Mouse (Mus musculus): ENCODE results near the gene Dnal1.
A peak's percentile ranks its signal among the peaks of the same experiment; 100 is the strongest.

Gene Dnal1

GRCm38 (mm10) chr12:84126899-84127298, 12.7 kb downstream of the Dnal1 start:
- no peak for DNase-seq (ENCODE audit: low read depth, low spot score)

GRCm38 (mm10) chr12:84128576-84128975, 14.4 kb downstream of the Dnal1 start:
- DNase-seq (ENCODE audit: low read depth, low spot score), result no peak

- no peak for DNase-seq (ENCODE audit: low read depth, low spot score)
Observed at GRCm38 (mm10) chr12:84129931-84130330, 15.8 kb downstream of the Dnal1 start.

- DNase-seq (ENCODE audit: low read depth, low spot score), result no peak
Observed at GRCm38 (mm10) chr12:84132265-84132664, 18.1 kb downstream of the Dnal1 start.

GRCm38 (mm10) chr12:84137131-84137530, 23.0 kb downstream of the Dnal1 start:
- DNase-seq (ENCODE audit: low read depth, low spot score), result no peak

- DNase-seq (ENCODE audit: low read depth, low spot score), result no peak
Observed at GRCm38 (mm10) chr12:84140135-84140534, 26.0 kb downstream of the Dnal1 start.

- no peak for DNase-seq (ENCODE audit: low read depth, low spot score)
Observed at GRCm38 (mm10) chr12:84141271-84141670, 27.1 kb downstream of the Dnal1 start.

- no peak for DNase-seq (ENCODE audit: low read depth, low spot score)
Observed at GRCm38 (mm10) chr12:84142281-84143050, 28.3 kb downstream of the Dnal1 start.

- peak; percentile 85 for DNase-seq (ENCODE audit: low read depth, low spot score)
Observed at GRCm38 (mm10) chr12:84147954-84148621, 33.9 kb downstream of the Dnal1 start, which contains the start of gene Pnma1. Gene Pnma1, minus strand, starts transcription at chr12:84148489.

GRCm38 (mm10) chr12:84148622-84149012, 34.5 kb downstream of the Dnal1 start:
- DNase-seq (ENCODE audit: low read depth, low spot score), result no peak

GRCm38 (mm10) chr12:84149971-84150370, 35.8 kb downstream of the Dnal1 start:
- DNase-seq (ENCODE audit: low read depth, low spot score), result no peak

GRCm38 (mm10) chr12:84150976-84151375, 36.8 kb downstream of the Dnal1 start:
- no peak for DNase-seq (ENCODE audit: low read depth, low spot score)

GRCm38 (mm10) chr12:84151911-84152310, 37.7 kb downstream of the Dnal1 start:
- no peak for DNase-seq (ENCODE audit: low read depth, low spot score)

- DNase-seq (ENCODE audit: low read depth, low spot score), result no peak
Observed at GRCm38 (mm10) chr12:84152352-84153190, 38.4 kb downstream of the Dnal1 start.

GRCm38 (mm10) chr12:84153414-84153813, 39.2 kb downstream of the Dnal1 start:
- no peak for DNase-seq (ENCODE audit: low read depth, low spot score)

- DNase-seq (ENCODE audit: low read depth, low spot score), result no peak
Observed at GRCm38 (mm10) chr12:84154786-84155522, 40.8 kb downstream of the Dnal1 start.

GRCm38 (mm10) chr12:84155523-84155871, 41.3 kb downstream of the Dnal1 start:
- DNase-seq (ENCODE audit: low read depth, low spot score), result no peak

- no peak for DNase-seq (ENCODE audit: low read depth, low spot score)
Observed at GRCm38 (mm10) chr12:84156210-84156609, 42.0 kb downstream of the Dnal1 start.

- no peak for DNase-seq (ENCODE audit: low read depth, low spot score)
Observed at GRCm38 (mm10) chr12:84158156-84158555, 44.0 kb downstream of the Dnal1 start.

- no peak for DNase-seq (ENCODE audit: low read depth, low spot score)
Observed at GRCm38 (mm10) chr12:84160491-84160890, 46.3 kb downstream of the Dnal1 start.

- DNase-seq (ENCODE audit: low read depth, low spot score), result no peak
Observed at GRCm38 (mm10) chr12:84161116-84161515, 47.0 kb downstream of the Dnal1 start.

Measured in brain, embryonic 18.5 days (tissue).